Mouse (Mus musculus): ENCODE results near the gene Hacd2. TPM values are rescaled to one million over a fixed set of nuclear protein-coding genes. Genes with fewer than 3 reads are reported as not detected.

Hacd2 gene
- total RNA-seq, 2 experiments from 2014 or later = 3.2 to 4.8 TPM

DNA sequence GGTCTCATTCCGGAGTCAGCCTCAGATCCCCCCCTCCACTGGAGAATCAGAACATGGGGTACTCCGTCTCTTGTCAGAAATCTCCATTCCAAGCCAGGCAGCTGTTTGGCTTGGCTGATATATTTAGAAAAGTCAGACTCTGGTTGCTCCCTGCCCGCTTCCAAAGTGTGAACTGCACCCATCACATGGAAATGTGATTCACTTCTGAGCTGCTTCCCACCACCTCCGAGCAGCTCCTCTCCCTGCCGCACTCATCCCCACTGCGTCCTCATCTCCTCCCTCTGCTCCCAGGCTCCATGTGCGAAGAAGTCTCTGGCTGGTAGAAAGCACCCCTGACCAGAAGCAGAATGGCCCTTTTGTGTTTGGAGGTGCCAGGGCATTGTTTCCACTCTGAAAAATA is 95.2 kb downstream of the Hacd2 start:
- DNase-seq = no peak

DNA sequence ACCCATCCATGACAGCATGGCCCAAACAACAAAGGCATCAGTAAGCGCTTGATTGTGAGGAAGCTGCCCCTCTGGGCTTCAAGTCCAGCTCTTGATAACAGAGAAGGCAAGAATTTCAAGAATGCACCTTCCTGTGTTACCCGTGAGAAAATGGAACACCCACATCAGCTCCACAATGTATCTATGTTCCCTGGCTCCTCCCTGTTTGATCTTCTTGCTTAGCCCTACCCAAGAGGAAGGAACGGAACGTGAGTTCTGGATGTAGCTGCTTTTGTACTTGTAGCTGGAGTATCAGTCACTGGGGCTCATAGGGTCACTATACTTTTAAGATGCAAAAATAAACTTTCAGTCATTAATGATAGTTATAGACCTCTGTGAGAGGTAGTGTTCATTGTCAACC is 98.4 kb downstream of the Hacd2 start:
- DNase-seq = no peak

GRCm38 (mm10) chr16:35127270-35127669 is 105.0 kb downstream of the Hacd2 start:
- no peak for DNase-seq

- DNase-seq = no peak
Measured at GRCm38 (mm10) chr16:35130172-35130571, 107.9 kb downstream of the Hacd2 start.

GRCm38 (mm10) chr16:35139416-35139815 is 117.2 kb downstream of the Hacd2 start:
- DNase-seq = no peak

- DNase-seq = no peak
Measured at GRCm38 (mm10) chr16:35139873-35140619, 117.8 kb downstream of the Hacd2 start.

DNA sequence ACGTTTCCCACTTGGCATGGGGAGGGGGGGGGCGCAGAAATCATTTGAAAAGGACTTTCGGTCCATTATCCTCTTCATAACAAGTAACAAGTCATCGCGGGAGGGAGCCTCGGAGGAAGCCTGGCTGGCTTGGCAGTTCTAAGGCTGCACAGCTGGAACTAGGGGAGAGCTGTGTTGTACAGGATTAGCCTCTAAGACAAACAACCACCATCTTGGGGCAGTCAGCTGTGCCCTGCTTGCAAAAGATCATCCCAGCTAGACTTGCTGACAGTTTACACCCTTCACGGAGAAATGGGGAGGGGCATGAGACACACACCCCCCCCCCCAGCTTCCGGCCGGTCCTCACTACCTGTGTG is 118.4 kb downstream of the Hacd2 start:
- no peak for DNase-seq

- DNase-seq = no peak
Measured at GRCm38 (mm10) chr16:35141839-35142238, 119.6 kb downstream of the Hacd2 start.

GRCm38 (mm10) chr16:35146153-35146552 is 123.9 kb downstream of the Hacd2 start:
- DNase-seq = no peak

GRCm38 (mm10) chr16:35153146-35153755 is 131.0 kb downstream of the Hacd2 start:
- DNase-seq = no peak

- DNase-seq = no peak
Measured at GRCm38 (mm10) chr16:35154245-35154640, 132.0 kb downstream of the Hacd2 start.

DNA sequence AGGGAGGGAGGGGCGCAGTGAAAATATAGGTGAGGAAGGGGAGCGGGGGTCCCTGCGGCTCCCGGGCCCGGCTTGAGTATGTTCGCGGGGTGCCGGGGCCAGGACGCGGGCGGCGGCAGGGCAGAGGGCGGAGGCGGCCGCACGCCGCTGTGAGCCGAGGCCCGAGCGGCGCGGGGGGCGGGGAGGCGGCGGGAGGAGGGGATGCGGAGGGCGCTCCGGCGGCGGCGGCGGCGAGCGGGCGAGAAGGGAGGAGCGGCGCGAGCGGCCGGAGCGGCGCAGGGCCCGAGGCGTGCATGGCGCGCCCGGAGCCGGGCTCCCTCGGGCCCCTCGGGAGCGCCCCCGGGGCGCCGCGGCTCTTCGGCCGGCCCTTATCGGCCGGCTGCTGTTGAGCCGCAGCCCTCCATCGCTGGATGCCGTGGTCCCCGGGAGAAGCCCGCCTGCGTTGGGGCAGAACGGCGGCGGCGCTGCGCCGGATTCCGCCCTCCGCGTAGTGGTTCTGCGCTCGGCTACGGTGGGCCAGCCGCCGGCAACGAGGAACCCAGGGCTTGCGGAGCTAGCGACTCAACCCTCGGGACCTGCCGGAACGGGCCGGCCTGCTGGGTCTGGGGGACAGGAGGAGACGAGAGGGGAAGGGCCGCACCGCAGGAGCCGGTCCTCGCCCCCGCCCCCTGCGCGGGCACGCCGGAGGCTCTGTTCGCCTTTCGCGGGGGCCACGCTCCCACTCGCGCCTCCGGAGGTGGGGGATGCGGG is 132.6 kb downstream of the Hacd2 start, which contains the start of gene Adcy5:
Gene Adcy5 (plus strand): TSS at position 237 of the 750 bp plus-strand sequence.
- peak; percentile 50 for DNase-seq

GRCm38 (mm10) chr16:35155391-35156305 is 133.4 kb downstream of the Hacd2 start:
- peak; percentile 45 for DNase-seq

- DNase-seq = peak; percentile 69
Measured at GRCm38 (mm10) chr16:35156306-35156695, 134.1 kb downstream of the Hacd2 start.

GRCm38 (mm10) chr16:35156832-35157231 is 134.6 kb downstream of the Hacd2 start:
- no peak for DNase-seq

Other genes starting within 250 kb of the Hacd2 start
- 1 to 10 TPM; 2.4 to 3.1 TPM for gene Adcy5, start 132.4 kb downstream of the Hacd2 start, total RNA-seq (2021)

All from gastrocnemius, postnatal 10 days (tissue).